Mouse (Mus musculus): ENCODE measurements around the gene Brms1. TPM values are rescaled to one million over a fixed set of nuclear protein-coding genes. Genes with fewer than 3 reads are reported as not detected.
"Not testable (repeated sequence)": the region's sequence is repeated elsewhere in the genome, so short reads cannot be mapped to it uniquely, and the experiment has no call there.

Brms1 gene
- polyA plus RNA-seq, 1 experiment from 2014 or later = 52.8 TPM

DNA sequence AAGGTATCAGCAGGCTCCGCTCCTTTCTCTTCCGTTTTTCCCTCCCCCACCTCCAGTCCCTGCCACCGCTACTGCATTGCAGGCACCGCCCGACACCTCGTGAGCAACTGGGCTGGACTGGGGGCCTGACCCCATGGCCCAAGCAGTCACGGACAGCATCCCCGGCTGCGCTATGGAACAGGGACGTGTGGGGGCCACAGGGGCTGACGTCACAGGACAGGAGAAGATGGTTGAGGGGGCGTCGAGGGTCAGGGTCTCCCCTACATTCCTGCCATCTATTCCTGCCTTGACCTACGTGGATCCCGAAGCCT lies 43.6 kb downstream of the Brms1 start:
- Histone ChIP-seq H3K4me3 (peak overlapping the region; percentile 64), H3K9me3 (no peaks in the 10 kb centered on the region), H3K27ac (replicated peaks) (no peak overlapping the region), H3K36me3 (no peaks in the 10 kb centered on the region; the same call in 1 of the 2 replicates), H3K4me1 (peaks cover 34% of the 10 kb centered on the region), H3K4me2 (replicated peaks) (peak overlapping the region; percentile 93), H3K9ac (replicated peaks) (peak overlapping the region; percentile 66), H3K27me3 (peaks cover 66% of the 10 kb centered on the region)
- 3% methylated on average over 15 of the region's 15 CpGs for WGBS
- no peak for ATAC-seq (replicated peaks)

- no peaks in the 10 kb centered on the region for H3K9me3 ChIP-seq
- H3K4me2 ChIP-seq (replicated peaks) = peak within 1 kb of the TSS; percentile 93
- peaks cover under 1% of the 10 kb centered on the region; the same call in 1 of the 2 replicates for H3K36me3 ChIP-seq
- peak within 1 kb of the TSS; percentile 66 for H3K9ac ChIP-seq (replicated peaks)
- peaks cover 34% of the 10 kb centered on the region for H3K4me1 ChIP-seq
- peak within 1 kb of the TSS; percentile 64 for H3K4me3 ChIP-seq
- WGBS = under 1% methylated on average over 60 of the region's 69 CpGs
- no peak within 1 kb of the TSS for H3K27ac ChIP-seq (replicated peaks)
- no peak for ATAC-seq (replicated peaks)
- H3K27me3 ChIP-seq = peaks cover 63% of the 10 kb centered on the region
Measured at GRCm38 (mm10) chr19:5085145-5085863, 44.1 kb downstream of the Brms1 start, which contains the start of gene Tmem151a. TSS of gene Tmem151a (minus strand) at chr19:5085531.

DNA sequence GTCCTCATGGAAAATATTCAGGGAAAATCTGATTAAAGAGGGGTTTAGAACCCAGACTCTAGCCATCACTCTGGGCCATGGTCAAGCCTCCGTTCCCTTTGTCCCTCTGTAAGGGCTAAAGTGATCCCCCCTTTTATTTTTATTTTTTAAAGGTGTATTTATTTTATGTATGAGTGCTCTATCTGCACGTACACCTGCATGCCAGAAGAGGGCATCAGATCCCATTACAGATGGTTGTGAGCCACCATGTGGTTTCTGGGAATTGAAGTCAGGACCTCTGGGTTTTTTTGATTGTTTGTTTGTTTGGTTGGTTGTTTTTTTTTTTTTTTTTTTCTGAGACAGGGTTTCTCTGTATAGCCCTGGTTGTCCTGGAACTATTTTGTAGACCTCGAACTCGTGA lies 45.4 kb downstream of the Brms1 start:
- not testable (repeated sequence) for H3K9me3 ChIP-seq; ATAC-seq (replicated peaks); H3K4me2 ChIP-seq (replicated peaks); H3K9ac ChIP-seq (replicated peaks); H3K27ac ChIP-seq (replicated peaks); H3K4me3 ChIP-seq
- WGBS = 55% methylated on average over 4 of the region's 4 CpGs
- Histone ChIP-seq H3K4me1 (peaks cover 34% of the 10 kb centered on the region), H3K27me3 (peaks cover 51% of the 10 kb centered on the region), H3K36me3 (peaks cover 11% of the 10 kb centered on the region)

- peak; percentile 93 for ATAC-seq (replicated peaks)
- H3K4me3 ChIP-seq = peak within 1 kb of the TSS; percentile 86
- H3K36me3 ChIP-seq = peaks cover 27% of the 10 kb centered on the region
- peak within 1 kb of the TSS; percentile 88 for H3K27ac ChIP-seq (replicated peaks)
- no peaks in the 10 kb centered on the region for H3K9me3 ChIP-seq
- H3K27me3 ChIP-seq = peaks cover 35% of the 10 kb centered on the region
- H3K9ac ChIP-seq (replicated peaks) = peak within 1 kb of the TSS; percentile 73
- under 1% methylated on average over 58 of the region's 58 CpGs for WGBS
- H3K4me2 ChIP-seq (replicated peaks) = peak within 1 kb of the TSS; percentile 94
- peaks cover 37% of the 10 kb centered on the region for H3K4me1 ChIP-seq
Measured at GRCm38 (mm10) chr19:5087884-5088728, 47.0 kb downstream of the Brms1 start, which contains the start of gene Yif1a. TSS of gene Yif1a (plus strand) at chr19:5088538.

DNA sequence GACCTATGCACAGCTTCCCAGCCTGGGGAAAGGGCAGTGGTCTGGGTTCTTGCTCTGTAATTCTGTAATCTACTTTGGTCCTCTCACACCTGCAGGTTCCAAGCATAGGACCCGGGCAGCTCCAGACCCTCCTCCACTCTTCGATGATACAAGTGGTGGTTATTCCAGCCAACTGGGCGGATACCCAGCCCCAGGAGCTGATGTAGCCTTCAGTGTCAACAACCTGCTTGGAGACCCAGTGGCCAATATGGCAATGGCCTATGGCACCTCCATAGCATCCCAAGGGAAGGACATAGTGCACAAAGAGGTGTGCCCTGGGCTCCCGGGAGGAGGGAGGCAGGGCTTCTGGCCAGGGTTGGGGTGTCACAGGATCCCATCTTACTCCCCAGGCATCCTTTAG lies 48.2 kb downstream of the Brms1 start:
- H3K4me1 ChIP-seq = peaks cover 49% of the 10 kb centered on the region
- H3K9me3 ChIP-seq = no peaks in the 10 kb centered on the region
- H3K27me3 ChIP-seq = peaks cover 23% of the 10 kb centered on the region
- peak overlapping the region; percentile 73 for H3K9ac ChIP-seq (replicated peaks)
- peak overlapping the region; percentile 86 for H3K4me3 ChIP-seq
- H3K27ac ChIP-seq (replicated peaks) = no peak overlapping the region
- WGBS = 88% methylated on average over 4 of the region's 4 CpGs
- H3K36me3 ChIP-seq = peaks cover 35% of the 10 kb centered on the region
- peak overlapping the region; percentile 94 for H3K4me2 ChIP-seq (replicated peaks)
- ATAC-seq (replicated peaks) = no peak

DNA sequence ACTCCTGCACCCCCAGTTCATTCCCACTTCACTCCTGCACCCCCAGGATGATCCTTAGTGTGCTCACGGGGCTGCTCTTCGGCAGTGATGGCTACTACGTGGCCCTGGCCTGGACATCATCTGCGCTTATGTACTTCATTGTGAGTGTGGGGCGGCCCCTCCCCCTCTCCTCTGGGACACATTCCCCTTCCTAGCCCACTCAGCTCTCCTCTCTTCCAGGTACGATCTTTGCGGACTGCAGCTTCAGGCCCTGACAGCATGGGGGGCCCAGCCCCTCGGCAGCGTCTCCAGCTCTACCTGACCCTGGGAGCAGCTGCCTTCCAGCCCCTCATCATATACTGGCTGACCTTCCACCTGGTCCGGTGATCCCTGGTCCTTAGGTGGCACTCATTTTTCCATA lies 50.9 kb downstream of the Brms1 start:
- 92% methylated on average over 10 of the region's 10 CpGs for WGBS
- Histone ChIP-seq H3K4me1 (peaks cover 61% of the 10 kb centered on the region), H3K27ac (replicated peaks) (no peak overlapping the region), H3K4me3 (no peak overlapping the region), H3K9ac (replicated peaks) (no peak overlapping the region), H3K36me3 (peaks cover 35% of the 10 kb centered on the region), H3K9me3 (no peaks in the 10 kb centered on the region), H3K27me3 (no peaks in the 10 kb centered on the region), H3K4me2 (replicated peaks) (no peak overlapping the region)
- ATAC-seq (replicated peaks) = no peak

DNA sequence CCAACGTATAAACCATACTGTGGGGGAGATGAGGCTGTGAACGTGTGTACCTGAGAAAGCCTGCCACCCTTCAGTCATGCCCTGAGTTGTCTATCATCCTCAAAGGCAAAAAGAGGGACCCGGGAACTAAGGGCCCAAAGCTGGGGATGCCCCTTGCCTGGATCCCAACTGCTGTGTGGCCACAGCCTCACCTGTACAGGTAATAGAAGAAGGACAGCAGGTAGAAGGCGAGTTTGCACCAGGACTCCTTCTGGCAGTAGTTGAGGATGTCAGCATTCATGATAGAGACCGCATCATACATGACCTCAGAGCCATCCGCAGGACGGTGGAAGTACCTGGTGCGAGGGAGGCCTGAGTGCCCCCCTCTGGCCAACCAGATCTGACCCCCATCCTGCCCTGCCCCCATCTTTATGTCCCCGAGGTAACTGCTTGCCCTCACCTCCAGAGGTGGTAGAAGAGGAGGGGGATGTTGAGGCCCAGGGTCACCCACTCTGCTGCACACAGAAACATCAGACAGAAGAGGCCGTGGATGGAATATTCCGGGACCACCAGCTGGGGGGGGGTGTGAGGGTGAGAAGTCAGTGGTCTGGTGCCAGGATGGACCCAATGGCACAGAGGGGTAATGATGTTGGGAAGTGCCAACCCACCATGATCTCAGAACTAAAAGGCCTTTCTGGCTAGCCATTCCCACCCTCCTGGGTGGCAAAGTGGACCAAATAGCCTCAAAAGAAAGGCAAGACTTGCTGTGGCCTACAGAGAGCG lies 52.5 kb downstream of the Brms1 start:
- H3K27ac ChIP-seq (replicated peaks) = peak overlapping the region; percentile 95
- peak overlapping the region; percentile 94 for H3K4me3 ChIP-seq
- no peaks in the 10 kb centered on the region for H3K27me3 ChIP-seq
- H3K9me3 ChIP-seq = no peaks in the 10 kb centered on the region
- peak overlapping the region; percentile 99 for H3K9ac ChIP-seq (replicated peaks)
- peak overlapping the region; percentile 85 for H3K4me2 ChIP-seq (replicated peaks)
- no peak for ATAC-seq (replicated peaks)
- 72% methylated on average over 12 of the region's 12 CpGs for WGBS
- H3K36me3 ChIP-seq = peaks cover 35% of the 10 kb centered on the region
- peaks cover 62% of the 10 kb centered on the region for H3K4me1 ChIP-seq

DNA sequence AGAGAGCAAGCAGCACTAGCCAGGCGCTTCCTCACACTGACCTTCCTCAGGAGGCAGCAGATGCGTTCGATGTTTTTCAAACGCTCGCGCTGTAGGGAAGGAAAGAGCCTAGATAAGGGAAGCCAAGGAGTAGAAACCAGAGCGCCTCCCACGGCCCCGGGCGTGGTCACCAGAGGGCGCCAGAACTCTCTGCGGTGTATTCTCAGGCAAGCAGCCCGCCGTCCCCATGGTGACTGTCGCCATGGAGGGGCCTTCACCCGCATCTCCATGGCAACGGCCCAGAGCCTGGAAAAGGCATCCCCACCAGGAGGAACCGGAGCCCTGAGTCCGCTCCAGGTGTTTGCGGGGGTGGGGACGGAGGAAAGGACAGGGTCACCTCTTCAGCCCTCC lies 53.1 kb downstream of the Brms1 start:
- 0% methylated on average over 21 of the region's 21 CpGs for WGBS

GRCm38 (mm10) chr19:5094746-5095417 lies 53.7 kb downstream of the Brms1 start:
- H3K4me1 ChIP-seq = peaks cover 62% of the 10 kb centered on the region
- peak; percentile 36; the same call in 1 of the 2 replicates for ATAC-seq (replicated peaks)

More for the DNA sequence above, 53.1 kb downstream of the Brms1 start:
- no peaks in the 10 kb centered on the region for H3K9me3 ChIP-seq
- H3K4me3 ChIP-seq = peak overlapping the region; percentile 94
- H3K27me3 ChIP-seq = no peaks in the 10 kb centered on the region
- peak overlapping the region; percentile 95 for H3K27ac ChIP-seq (replicated peaks)
- ATAC-seq (replicated peaks) = peak; percentile 74
- H3K4me1 ChIP-seq = peaks cover 62% of the 10 kb centered on the region
- peak overlapping the region; percentile 85 for H3K4me2 ChIP-seq (replicated peaks)
- peaks cover 35% of the 10 kb centered on the region for H3K36me3 ChIP-seq
- H3K9ac ChIP-seq (replicated peaks) = peak overlapping the region; percentile 99

GRCm38 (mm10) chr19:5095887-5096474 lies 54.8 kb downstream of the Brms1 start:
- H3K9me3 ChIP-seq = no peaks in the 10 kb centered on the region
- peak overlapping the region; percentile 94 for H3K4me3 ChIP-seq
- H3K4me2 ChIP-seq (replicated peaks) = peak overlapping the region; percentile 85
- H3K36me3 ChIP-seq = peaks cover 41% of the 10 kb centered on the region
- no peak for ATAC-seq (replicated peaks)
- peak overlapping the region; percentile 99 for H3K9ac ChIP-seq (replicated peaks)
- H3K4me1 ChIP-seq = peaks cover 62% of the 10 kb centered on the region
- WGBS = 8% methylated on average over 9 of the region's 9 CpGs
- H3K27ac ChIP-seq (replicated peaks) = peak overlapping the region; percentile 95
- no peaks in the 10 kb centered on the region for H3K27me3 ChIP-seq

More at GRCm38 (mm10) chr19:5094746-5095417, 53.7 kb downstream of the Brms1 start:
- Histone ChIP-seq H3K27me3 (no peaks in the 10 kb centered on the region), H3K27ac (replicated peaks) (peak overlapping the region; percentile 95), H3K9me3 (no peaks in the 10 kb centered on the region), H3K4me2 (replicated peaks) (peak overlapping the region; percentile 85), H3K36me3 (peaks cover 37% of the 10 kb centered on the region), H3K9ac (replicated peaks) (peak overlapping the region; percentile 99; the same call in 1 of the 2 replicates), H3K4me3 (peak overlapping the region; percentile 94)
- 27% methylated on average over 11 of the region's 11 CpGs for WGBS
